Mouse (Mus musculus): ENCODE data around the gene Gm1993. TPM values are rescaled to one million over a fixed set of nuclear protein-coding genes. Genes with fewer than 3 reads are reported as not detected.
"Not testable (repeated sequence)": the region's sequence is repeated elsewhere in the genome, so short reads cannot be mapped to it uniquely, and the experiment has no call there.

The Gm1993 gene
- polyA plus RNA-seq (2014; fragmentation: Nextera tagmentation; extraction: Ambion mirVana): not detected in 2 replicates

DNA sequence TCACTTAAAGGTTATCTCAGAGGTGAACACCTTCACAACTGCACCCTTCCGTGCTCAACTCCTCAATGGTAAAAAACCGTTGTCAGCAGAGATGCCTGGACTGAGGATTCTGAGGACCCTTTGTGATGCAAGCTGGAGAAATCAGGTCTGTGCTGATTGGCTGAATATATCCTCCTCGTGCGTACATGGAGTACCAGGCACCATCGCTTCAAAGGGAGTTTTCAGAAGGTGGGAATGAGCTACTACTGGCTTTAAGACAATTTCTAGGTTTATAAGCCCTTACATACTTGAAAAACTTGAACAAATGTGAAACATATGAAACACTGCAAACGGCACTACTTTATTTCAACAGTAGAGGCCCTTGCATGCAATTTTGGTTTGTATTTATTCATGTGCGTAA lies at the start of gene Gm1993:
Gene Gm1993 (minus strand): TSS at position 101 of the 400 bp plus-strand sequence.
- not testable (repeated sequence) for H3K9ac ChIP-seq (replicated peaks; ENCODE audit: low read depth, low read length); H3K27ac ChIP-seq (ENCODE audit: low read length); ATAC-seq (ENCODE audit: insufficient number of reproducible peaks, insufficient read depth, low FRiP score, low read depth); H3K9me3 ChIP-seq (ENCODE audit: control insufficient read depth, low read depth, low read length); H3K27me3 ChIP-seq (ENCODE audit: control insufficient read depth, insufficient read depth, low read length); H3K36me3 ChIP-seq (ENCODE audit: control insufficient read depth, insufficient read depth, low read length); H3K4me2 ChIP-seq (replicated peaks; ENCODE audit: low read depth, low read length); H3K4me3 ChIP-seq (ENCODE audit: low read depth, low read length); H3K4me1 ChIP-seq (ENCODE audit: control insufficient read depth, insufficient read depth, low read length)
- 88% methylated on average over 7 of the region's 7 CpGs for WGBS
